Mouse (Mus musculus): ENCODE measurements around the gene Csrp3.

DNA sequence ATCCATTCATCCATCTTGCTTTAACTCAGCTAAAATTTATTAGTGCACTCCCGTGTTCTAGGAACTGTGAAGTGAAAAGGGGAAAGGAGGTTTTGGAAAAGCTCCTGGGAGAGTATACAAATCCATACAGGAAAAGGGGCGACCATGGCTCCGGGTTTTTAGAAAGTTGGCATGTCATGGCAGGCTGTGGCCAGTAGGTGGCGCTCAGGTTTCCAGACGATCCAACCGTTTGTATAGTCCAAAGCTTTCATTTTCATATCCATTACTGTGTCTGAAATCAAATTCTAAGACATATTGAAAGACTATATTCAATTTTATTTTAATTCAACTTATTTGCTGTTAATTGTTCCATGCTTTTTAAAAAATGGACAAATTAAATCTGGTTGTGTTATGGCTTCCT is 46.3 kb upstream of the Csrp3 start:
- TF ChIP-seq POU5F1 (IDR thresholded peaks at IDR 0.05; ENCODE audit: borderline replicate concordance, low read length), result no peak
- peak; percentile 67 for TF ChIP-seq CTCF (conservative IDR thresholded peaks at IDR 0.05; ENCODE audit: low read length)
